Comparison of ENCODE assay signal across 8 mouse cellular contexts in the genomic region with DNA sequence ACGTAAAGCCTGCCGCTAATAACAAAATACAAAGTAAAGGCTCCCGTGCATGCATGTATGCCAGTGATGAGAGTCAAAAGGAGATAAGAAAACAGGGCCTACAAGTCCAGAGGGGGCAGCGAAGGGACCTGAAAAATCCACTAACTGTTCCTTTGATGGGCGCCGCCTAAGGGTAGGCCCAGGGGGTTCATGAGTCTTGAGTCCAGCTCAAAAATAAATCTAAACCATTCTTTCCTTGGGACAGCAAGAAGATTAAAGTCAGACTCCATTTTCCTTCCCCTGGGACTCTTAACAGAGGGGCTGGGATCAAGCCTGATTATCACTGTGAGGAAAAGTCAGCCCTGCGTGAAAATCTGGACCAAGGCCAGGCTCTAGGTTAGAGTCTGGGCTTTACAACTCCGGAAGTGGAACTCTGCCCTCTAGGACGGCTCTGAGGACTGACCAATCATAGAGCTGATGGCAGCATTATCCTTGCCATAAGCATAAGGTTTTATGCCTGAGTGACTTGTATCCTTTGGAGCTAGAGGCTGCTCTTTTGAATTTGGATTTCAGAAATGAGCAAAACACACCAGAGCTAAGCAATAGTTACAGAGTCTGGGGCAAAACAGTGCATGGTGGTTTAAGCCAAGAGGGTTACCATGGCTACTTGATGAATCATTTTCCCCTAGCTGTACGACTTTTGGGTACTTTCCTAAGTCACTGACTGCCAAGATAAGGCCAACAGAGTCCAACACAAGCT.
DNase-seq lines count a peak whose midpoint lies in the region; ATAC-seq lines count a peak whose summit lies in the region.

No protein-coding gene starts in this region.

- intact Hi-C loops in heart, postnatal 25 days (cut with DNase I): no loop called here

- 38% methylated on average over 10 of the region's 10 CpGs for WGBS in embryonic facial prominence, embryonic 15.5 days
- WGBS in neural tube, embryonic 13.5 days: 53% methylated on average over 10 of the region's 10 CpGs

- no peak overlapping the region for H3K4me2 ChIP-seq in embryonic facial prominence, embryonic 15.5 days (replicated peaks)
- H3K4me2 ChIP-seq in neural tube, embryonic 13.5 days: no peak overlapping the region

- no peak overlapping the region for H3K9ac ChIP-seq in embryonic facial prominence, embryonic 15.5 days
- no peak overlapping the region for H3K9ac ChIP-seq in neural tube, embryonic 13.5 days

- no peaks in the 10 kb centered on the region for H3K9me3 ChIP-seq in embryonic facial prominence, embryonic 15.5 days (replicated peaks)
- H3K9me3 ChIP-seq in neural tube, embryonic 13.5 days: no peaks in the 10 kb centered on the region

- H3K4me3 ChIP-seq in embryonic facial prominence, embryonic 15.5 days (replicated peaks): no peak overlapping the region
- no peak overlapping the region for H3K4me3 ChIP-seq in neural tube, embryonic 13.5 days

- peak; percentile 26; the same call in 1 of the 2 replicates for ATAC-seq in embryonic facial prominence, embryonic 15.5 days (ENCODE audit: insufficient number of reproducible peaks, low FRiP score, low TSS enrichment, low read depth)
- ATAC-seq in neural tube, embryonic 13.5 days (ENCODE audit: low read depth): peak; percentile 70
- ATAC-seq in erythroblast, adult 5-6 weeks (replicated peaks; ENCODE audit: low FRiP score, poor library complexity, severe bottlenecking): no peak

- no peaks in the 10 kb centered on the region for H3K36me3 ChIP-seq in embryonic facial prominence, embryonic 15.5 days
- H3K36me3 ChIP-seq in neural tube, embryonic 13.5 days: no peaks in the 10 kb centered on the region

- H3K27ac ChIP-seq in embryonic facial prominence, embryonic 15.5 days (replicated peaks): peak overlapping the region; percentile 71
- peak overlapping the region; percentile 61 for H3K27ac ChIP-seq in neural tube, embryonic 13.5 days (replicated peaks)

- H3K4me1 ChIP-seq in embryonic facial prominence, embryonic 15.5 days: peaks cover 46% of the 10 kb centered on the region
- H3K4me1 ChIP-seq in neural tube, embryonic 13.5 days (replicated peaks): peaks cover 46% of the 10 kb centered on the region

- peak; percentile 39 for DNase-seq in layer of hippocampus, adult 11-12 months (ENCODE audit: low spot score)
- DNase-seq in layer of hippocampus, postnatal 36 days: no peak
- DNase-seq in heart, postnatal 25 days (ENCODE audit: low spot score): peak; percentile 40
- DNase-seq in kidney, postnatal 36 days: peak; percentile 60 to 67
- DNase-seq in testis, postnatal 10 days (ENCODE audit: low spot score): no peak

- H3K27me3 ChIP-seq in embryonic facial prominence, embryonic 15.5 days: no peaks in the 10 kb centered on the region
- no peaks in the 10 kb centered on the region for H3K27me3 ChIP-seq in neural tube, embryonic 13.5 days

Comparison
In these comparisons a context has a peak if more than half of its experiments do, and no peak if none do; other contexts are left out.
1. DNase-seq: peak in layer of hippocampus, adult 11-12 months (single experiment), heart, postnatal 25 days (single experiment) and kidney, postnatal 36 days (2 of 2); none in layer of hippocampus, postnatal 36 days (0 of 2) and testis, postnatal 10 days (single experiment).